Mouse (Mus musculus): Measurements from ENCODE around the gene Repin1.

GRCm38 (mm10) chr6:48555104-48555890 lies 38.4 kb upstream of the Repin1 start:
- TF ChIP-seq CTCF (IDR thresholded peaks at IDR 0.05; ENCODE audit: low read depth, low read length), result no peak
- no peak for TF ChIP-seq POLR2A (IDR thresholded peaks at IDR 0.05; ENCODE audit: borderline replicate concordance, low read depth, low read length)

All from bone marrow macrophage, adult 2 months (primary cell).